Mouse (Mus musculus) testis, postnatal 14 days (tissue): ENCODE measurements around the gene Ifngr2.
A peak's percentile ranks its signal among the peaks of the same experiment; 100 is the strongest.

ENCODE experiments used
- DNase-seq: peaks from one replicate; pipeline ENCODE4 v3.0.0; 2021; ENCODE audit warnings: low spot score

Ifngr2 gene

GRCm38 (mm10) chr16:91565292-91565951, 18.6 kb downstream of the Ifngr2 start:
- no peak for DNase-seq

- DNase-seq, result no peak
These were observed 19.1 kb downstream of the Ifngr2 start for GRCm38 (mm10) chr16:91566002-91566401.

DNA sequence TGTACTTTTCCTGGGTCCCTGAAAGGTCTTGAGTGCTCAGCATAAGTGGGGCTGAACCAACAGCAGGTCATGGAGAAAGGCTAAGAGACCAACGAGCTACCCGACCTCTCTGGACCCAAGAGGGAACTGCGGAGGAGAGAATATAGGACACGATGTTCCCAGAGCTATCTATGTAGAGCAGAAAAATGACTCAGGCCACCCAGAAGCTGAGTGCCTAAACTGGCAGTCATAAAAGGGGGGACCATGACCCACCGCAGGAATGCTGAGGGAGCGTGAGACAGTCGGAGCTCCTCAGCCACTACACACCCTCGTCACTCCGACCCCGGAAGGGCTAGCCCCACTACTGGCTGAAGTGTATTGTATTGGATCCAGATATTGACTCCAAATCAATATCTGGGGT, 22.1 kb downstream of the Ifngr2 start:
- peak; percentile 52 for DNase-seq

- DNase-seq, result no peak
These were observed 24.2 kb downstream of the Ifngr2 start for GRCm38 (mm10) chr16:91571105-91571504.

GRCm38 (mm10) chr16:91575151-91575550, 28.3 kb downstream of the Ifngr2 start:
- DNase-seq, result no peak

DNA sequence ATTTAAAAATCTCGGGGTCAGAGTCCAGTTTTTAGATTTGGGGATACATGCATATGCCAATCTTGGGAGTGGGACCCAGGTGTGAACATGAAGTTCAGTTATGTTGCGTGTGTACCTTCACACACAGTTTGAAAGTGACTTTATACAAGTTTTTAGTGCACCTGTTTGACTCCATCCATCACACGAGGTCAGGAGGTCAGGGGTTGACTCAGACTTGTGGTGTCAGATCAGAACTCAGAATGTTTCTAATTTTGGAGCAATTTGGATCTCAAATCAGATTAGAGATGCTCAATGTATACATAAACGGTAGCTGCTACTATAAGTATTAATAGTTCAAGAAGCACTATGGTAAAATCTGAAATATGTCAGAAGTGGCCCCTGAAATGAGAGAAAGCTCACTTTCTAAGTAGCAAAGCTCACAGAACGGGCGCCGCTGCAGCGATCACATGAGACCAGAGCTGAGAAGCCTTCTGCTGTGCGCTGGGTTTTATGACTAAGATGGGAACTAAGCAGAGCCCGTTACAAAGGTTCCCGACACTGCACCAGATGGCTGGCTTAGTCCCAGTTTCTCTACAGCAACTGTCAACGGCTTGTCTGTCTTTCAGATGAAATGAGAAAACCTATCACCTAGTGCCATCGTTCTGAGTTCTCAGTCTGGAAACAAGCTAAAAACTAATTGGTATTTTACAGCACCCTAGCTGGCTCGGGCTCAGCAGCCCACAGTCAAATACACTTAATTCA, 32.3 kb downstream of the Ifngr2 start:
- DNase-seq, result no peak

DNA sequence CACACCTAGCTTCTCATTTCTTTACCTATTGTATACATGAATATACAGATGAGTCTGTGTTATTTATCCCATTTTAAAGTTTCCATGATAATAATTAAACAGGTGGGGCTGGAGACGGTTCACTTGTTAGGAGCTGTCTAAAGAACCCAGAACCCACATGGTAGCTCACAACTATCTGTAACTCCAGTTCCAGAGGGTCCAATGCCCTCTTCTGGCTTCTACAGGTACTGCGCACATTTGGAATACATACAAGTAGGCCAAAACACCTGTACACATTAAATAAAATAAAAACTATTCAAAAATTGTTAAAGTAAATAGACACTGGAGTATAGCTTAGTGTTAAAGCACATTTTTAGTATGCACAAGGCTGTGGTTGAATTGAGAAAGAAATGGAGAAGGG, 35.4 kb downstream of the Ifngr2 start:
- no peak for DNase-seq

DNA sequence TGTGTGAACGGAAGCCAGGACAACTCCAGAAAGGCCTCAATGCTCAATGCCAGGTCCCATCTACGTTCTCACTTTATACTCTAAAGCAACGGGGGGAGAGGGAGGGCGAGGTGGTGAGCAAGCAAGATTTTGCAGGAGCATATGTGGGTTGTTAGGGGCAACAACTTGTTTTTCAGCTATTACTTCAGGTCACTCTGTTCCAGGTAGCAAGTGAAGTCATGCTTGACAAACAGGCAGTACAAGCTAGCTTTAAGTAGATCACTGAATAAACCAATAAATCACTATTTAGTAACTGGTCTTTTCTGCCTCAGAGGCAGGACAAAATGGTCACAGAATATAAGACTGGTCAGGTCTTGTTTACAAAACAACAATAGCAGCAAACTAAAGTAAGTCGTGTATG, 38.7 kb downstream of the Ifngr2 start:
- DNase-seq, result no peak

GRCm38 (mm10) chr16:91586244-91586643, 39.4 kb downstream of the Ifngr2 start:
- DNase-seq, result no peak

DNA sequence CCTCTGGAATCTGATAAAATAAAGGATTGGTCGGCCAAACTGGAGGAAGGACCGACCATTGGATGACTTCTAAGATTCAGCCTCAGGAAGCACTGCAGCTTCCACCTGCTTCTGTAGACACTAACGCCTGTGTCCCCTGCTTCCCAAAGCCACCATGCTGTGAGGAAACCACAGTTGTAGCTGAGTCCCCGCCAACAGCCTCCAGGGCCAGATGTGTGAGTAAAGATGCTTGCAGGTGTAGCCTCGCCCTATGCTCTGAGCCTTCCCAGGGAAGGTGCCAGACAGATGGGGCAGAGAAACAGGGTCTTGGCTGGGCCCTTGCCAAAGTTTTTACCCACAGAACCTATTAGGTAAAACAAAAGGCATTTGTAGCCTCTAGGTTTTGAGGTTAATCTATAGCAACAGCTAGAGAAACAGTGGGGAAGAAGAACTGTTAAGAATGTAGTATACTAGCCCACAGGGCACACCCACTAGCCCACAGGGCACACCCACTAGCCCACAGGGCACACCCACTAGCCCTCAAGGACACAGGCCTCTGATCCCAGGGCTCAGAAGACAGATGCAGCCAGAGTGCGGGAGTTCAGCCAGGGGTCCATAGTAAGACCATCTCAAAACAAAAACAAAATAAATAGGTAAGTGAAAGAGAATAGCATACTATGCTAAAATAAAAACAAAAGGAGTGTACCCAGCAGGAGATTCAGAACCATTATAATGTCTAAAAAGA, 41.0 kb downstream of the Ifngr2 start:
- DNase-seq, result no peak

GRCm38 (mm10) chr16:91588703-91589102, 41.8 kb downstream of the Ifngr2 start:
- DNase-seq, result no peak

- DNase-seq, result no peak
These were observed 45.3 kb downstream of the Ifngr2 start for GRCm38 (mm10) chr16:91592162-91592561.

DNA sequence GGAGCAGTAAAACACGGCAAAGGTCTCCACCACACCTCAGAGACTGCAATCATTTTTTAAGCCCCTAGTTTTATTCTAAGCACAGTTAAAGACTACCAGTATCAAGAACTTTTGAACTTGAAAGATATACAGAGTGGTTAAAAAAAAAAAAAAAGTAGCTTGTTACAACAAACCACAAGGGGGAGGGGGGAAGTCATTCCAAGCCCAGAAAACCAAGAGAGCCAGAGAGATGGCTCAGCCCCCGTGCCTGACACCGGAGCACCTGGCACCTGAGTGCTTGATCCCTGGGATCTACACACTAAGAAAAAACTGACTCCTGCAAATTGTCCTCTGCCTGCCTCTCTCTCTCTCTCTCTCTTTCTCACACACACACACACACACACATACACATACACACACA, 46.4 kb downstream of the Ifngr2 start:
- no peak for DNase-seq

GRCm38 (mm10) chr16:91595076-91595475, 48.2 kb downstream of the Ifngr2 start:
- no peak for DNase-seq

DNA sequence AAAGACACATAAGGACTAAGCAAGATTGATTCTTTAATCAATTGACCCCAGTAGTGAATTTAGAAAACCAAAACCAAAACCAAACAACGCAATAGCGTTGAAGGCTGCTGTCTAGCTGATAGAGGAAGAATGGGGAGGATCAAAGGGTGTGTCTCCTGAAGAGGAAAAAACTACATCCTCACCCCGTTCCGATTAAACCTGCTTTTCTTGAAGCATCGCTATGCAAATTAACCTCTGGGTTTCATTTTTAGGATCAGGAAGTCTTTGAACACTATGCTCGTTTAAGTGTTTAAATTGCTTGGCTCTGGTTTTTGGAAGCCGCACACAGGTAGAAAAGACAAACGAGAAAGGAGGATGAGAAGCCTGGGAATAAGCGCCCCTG, 49.5 kb downstream of the Ifngr2 start:
- no peak for DNase-seq

DNA sequence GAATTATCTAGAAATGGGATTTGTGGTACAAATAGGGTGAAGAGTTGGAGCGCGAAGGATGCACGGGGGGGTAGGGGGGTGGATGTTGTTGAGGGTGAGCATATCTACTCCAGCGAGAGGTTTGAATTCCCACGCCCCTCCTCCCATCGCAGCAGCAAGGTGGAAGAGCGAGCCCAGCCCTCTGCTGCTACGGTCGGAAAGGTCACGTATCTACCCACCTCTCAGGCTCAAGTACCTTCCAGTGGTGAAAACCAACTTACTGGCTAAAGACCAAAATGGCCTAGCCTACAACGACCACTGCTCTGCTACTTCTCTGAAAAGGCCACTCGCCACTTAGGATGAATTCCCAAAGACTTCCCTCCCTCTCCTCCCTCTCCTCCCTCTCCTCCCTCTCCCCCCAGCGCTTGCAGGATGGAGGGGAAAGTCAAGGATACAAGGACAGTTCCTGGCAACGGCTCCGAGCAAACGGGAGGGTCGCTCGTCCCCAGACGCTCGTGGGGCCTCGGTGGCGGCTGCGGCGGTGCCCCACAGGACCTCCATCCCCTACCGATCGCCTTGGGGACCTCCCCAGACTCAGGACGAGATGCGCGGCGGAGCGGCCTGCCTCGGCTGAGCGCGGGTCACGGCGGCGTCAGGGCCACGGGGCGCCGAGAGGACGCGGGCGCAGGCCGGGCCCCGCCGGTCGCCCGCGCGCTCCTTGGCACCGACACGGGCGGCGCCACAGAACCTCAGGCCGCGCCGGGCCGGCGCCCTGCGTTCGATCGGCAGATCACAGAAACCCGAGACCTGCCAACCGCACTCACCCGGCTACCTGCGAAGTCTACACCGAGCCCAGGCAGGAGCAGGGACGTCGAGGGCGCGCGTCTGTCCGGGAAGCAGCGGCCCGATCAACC, 50.2 kb downstream of the Ifngr2 start:
- peak; percentile 50 for DNase-seq

DNA sequence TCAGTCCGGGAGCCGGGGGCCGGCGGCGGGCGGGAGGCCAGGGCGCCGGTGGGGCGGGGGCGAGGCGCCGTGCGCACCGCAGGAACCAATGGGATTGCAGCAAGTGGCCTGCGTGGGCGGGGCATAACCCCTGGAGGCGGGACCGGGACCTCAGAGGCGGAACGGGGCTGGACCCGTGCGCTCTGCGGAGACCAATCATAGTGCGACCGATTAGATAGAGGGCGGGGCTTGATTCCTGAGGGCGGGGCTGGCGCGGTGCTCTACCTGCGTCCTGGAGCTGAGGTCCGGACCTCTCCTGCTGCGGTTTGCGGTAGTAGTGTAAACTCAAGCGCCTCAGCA, 50.8 kb downstream of the Ifngr2 start, which contains the start of gene Tmem50b:
Gene Tmem50b, minus strand, starts transcription at position 129 of the 339 bp plus-strand sequence.
- DNase-seq, result peak; percentile 98

DNA sequence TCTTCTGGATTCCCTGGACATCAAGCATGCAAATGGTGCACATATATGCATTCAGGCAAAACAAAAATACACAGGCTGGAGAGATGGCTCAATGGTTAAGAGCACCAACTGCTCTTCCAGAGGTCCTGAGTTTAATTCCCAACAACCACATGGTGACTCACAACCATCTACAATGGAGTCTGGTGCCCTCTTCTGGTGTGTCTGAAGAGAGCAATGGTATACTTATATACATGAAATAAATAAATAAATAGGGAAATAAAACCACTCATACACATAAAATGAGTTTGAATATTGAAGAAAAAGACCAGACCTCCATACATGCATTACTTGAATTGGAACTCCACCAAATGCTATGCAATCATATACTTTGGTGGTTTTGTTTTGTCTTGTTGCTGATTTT, 52.4 kb downstream of the Ifngr2 start:
- no peak for DNase-seq

- DNase-seq, result no peak
These were observed 54.2 kb downstream of the Ifngr2 start for GRCm38 (mm10) chr16:91601081-91601480.

DNA sequence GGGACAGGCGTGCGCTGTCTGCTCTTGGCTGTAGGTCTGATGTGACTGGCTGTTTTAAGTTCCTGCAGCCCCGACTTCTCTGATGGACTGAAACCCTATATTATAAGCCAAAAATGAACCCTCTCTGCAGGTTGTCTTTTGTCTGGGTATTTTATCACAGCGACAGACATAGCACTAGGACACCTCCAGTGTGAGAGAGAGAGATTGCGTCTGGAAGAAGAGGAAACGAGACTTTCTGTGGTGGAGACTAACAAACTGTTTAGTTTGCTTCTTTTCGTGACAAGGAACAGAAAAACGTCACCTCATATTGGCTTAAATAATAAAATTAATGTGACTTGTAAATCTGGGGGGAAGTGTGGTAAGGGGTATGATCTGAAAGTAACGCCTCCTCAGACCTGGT, 54.8 kb downstream of the Ifngr2 start:
- no peak for DNase-seq

GRCm38 (mm10) chr16:91605156-91605555, 58.3 kb downstream of the Ifngr2 start:
- no peak for DNase-seq

DNA sequence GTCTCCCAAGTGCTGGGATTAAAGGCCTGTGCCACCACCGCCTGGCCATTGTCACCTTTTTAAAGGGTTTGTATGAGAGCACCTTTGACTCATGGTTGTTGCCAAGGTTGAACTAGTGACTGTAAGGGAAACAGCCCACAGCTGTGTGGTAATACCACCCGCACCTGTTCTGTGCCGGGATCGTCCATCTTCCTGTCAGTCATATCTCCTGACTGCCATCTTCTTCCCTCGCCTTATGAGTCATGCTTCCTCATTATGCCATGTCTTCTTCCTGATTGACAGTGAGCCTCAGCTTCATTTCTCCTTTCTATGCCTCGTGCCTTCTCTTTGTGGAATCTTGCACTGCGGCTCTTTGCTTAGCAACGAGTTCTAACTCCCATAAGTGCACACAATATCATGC, 60.1 kb downstream of the Ifngr2 start:
- DNase-seq, result no peak
